Mouse (Mus musculus): ENCODE data around the gene Idua. TPM values are rescaled to one million over a fixed set of nuclear protein-coding genes. Genes with fewer than 3 reads are reported as not detected.

The Idua gene
- total RNA-seq, 2 experiments from 2014 or later, result 14.3 to 14.8 TPM

DNA sequence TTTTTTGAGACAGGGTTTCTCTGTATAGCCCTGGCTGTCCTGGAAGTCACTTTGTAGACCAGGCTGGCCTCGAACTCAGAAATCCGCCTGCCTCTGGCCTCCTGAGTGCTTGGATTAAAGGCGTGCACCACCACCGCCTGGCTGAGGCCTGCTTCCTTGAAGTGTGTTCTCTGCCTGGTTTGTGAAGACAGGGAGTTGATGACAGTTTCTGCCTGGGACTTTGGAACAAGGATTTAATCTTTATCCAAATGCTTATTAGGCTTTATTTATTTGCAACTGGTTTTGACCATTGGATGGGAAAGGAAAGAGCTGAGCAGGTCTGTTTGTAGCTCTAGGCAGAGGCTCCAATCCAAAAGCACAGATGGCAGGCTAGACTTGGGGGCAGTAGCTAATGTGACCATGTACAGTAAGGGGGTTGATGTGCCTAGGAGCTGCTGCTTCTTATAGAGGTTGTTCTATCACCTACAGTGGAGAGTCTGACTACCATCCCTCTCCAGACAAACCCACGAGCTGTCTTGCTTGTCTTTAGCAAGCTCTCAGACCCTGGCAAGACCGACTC is 18.2 kb downstream of the Idua start:
- DNase-seq (ENCODE audit: low spot score in 2 of 2), result no peak

DNA sequence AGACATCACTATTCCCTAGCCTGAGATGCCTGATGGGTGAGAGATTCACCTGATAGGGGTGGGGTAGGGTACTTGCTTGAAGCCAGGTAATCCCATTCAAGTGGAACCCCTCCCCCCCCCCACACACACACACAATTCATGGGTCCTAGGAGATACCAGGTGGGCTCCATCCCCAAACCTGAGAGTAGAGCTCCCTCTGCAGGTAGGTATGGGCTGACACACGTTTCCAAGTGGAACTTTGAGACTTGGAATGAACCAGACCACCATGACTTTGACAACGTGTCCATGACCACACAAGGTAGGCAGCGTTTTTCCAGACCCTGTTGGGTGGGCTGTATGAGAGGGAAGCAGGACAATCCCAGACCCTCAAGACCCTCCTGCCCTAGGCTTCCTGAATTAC is 19.8 kb downstream of the Idua start:
- no peak for DNase-seq (ENCODE audit: low spot score in 2 of 2)

DNA sequence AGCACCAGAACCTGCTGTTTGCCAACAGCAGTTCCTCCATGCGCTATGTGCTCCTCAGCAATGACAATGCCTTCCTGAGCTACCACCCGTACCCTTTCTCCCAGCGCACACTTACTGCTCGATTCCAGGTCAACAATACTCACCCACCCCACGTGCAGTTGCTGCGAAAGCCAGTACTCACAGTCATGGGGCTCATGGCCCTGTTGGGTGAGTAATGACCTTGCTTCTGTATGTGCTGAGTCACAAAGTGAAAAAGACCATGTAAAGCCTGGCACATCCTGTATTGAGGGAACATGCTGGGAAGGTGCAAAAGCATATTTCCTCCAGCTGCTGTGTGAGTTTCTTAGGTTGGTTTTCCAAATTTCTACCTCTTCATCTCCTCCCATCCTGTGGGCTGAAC is 20.7 kb downstream of the Idua start:
- no peak for DNase-seq (ENCODE audit: low spot score in 2 of 2)

DNA sequence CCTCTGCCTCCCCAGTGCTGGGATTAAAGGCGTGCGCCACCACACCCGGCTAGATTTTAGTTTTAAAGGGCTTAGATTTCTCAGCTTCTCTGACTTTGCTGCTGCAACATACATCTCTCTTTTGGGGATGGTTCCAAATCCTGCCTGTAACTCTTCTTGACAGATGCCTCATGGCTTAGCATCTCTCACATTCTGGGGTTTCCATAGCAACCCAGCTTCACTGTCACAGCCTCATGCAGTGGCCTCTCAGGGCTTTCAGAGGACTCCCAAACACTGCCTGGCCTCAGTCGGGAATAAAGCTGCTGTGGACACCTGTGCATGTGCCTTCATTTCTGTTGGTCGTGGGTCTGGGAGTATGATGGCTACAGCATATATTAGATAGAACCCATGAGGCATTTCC is 29.0 kb downstream of the Idua start:
- DNase-seq (ENCODE audit: low spot score in 2 of 2), result no peak

DNA sequence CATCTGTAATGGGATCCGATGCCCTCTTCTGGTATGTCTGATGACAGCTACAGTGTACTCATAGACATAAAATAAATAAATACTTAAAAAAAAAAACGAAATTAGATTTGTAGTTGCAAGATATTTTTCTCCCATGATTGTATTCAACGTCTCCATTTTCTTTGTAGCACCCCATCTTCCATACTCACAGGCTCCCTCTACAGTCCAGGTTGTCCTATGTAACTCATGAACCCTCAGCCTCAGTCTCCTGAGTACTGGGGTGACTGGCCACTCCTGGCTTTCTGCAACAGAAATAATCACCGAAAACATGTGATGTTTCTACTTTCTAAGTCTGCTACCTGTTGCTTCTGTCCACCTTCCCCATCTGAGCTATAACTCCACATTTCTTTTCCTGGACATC is 31.0 kb downstream of the Idua start:
- DNase-seq (ENCODE audit: low spot score in 2 of 2), result no peak

DNA sequence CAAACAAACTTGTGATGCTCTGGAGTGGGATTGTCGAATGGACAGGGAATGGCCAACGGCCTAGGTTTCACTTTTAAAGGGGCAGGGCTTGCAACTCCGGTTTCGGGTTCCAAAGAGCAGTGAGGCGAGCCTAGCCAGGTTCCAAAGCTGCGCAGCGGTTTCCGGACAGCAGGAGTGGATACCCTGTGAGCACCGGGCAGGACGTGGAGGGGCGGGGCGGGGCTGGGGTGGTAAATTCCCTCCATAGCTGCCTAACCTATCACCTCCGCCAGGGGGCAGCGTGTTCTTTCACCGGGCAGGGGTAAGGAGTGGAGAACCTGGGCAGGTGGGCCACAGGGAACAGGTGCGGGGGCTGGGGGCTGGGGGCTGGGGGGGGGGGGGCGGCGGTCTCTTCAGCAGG is 32.1 kb downstream of the Idua start, which contains the start of gene Fgfrl1:
TSS of gene Fgfrl1 (plus strand) at position 112 of the 400 bp plus-strand sequence.
- peak; percentile 65 to 78 for DNase-seq (ENCODE audit: low spot score in 2 of 2)

DNA sequence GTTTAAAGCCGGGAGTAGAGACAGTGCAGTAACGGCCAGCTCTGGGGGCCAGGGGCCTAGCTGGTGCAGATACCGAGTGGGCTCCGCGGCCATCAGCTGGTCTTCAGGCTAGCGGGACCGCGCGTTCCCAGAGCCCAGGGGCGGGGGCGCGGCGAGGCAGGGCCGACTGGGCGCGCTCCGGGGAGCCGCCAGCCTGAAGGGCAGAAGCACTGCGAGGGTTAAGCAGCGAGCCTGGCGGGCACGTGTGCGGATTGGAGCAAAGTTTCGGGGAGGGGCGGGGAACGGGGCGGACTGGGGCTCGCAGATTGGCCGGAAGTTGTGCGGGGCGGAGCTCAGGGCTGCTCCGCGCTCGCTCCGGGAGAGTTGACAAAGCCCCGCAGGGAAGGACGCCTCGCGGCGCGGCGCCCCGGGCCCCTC is 33.7 kb downstream of the Idua start:
- DNase-seq (ENCODE audit: low spot score in 2 of 2), result peak; percentile 72 to 78

DNA sequence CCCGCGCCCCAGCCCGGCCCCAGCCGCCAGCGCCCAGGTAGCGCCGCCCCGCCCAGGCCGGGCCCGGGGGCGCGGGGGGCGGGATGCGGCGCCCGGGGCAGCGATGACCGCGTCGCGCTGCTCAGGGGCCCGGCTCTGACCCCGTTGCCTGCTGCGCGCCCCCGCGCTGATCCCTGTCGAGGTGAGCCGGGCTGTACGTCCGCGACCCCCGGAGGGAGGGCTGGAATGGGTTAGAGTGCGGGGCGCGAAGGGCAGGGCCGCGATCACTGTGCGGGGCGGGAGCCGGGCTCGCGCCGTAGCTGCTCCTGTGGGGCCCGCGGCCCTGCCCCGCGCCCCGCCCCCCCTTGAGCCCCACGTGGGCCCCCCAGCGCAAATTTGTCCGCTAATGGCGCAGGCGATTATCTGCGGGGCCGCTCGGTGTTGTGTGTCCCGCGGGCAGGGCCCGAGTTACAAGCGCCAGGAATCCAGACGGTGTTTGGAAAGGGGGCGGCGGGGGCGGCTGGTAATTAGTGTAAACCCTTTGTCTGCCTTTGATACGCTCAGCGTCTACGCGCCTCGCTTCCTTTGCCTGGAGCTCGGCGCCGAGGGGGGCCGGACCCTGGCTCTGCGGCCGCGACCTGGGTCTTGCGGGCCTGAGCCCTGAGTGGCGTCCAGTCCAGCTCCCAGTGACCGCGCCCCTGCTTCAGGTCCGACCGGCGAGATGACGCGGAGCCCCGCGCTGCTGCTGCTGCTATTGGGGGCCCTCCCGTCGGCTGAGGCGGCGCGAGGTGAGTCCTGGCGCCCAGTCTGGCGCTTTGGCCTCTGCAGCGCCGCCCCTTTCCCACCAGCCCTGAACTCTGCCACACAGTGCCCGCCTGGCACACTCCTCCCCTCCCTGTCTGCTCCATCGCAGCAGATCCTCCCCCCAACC is 34.5 kb downstream of the Idua start:
- DNase-seq (ENCODE audit: low spot score in 2 of 2), result peak; percentile 44 to 56

DNA sequence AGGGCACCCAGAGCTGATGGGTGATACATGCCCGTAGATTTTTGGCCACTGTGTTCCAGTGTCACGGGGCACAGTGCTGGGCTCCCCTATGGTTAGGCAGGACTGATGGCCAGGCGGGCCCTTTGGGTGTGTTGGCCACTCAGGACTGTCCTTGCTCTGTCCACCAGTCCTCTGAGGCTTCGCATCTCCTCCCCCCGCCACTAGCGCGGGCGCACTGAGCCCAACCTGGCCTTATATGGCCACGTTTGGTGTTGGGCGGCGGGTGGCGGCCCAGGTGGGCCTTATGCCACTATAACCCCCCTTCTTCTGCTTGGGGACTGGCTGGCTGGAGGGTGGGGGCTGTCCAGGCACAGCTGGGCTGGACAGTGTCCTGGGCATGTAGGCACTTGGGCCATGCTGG is 35.7 kb downstream of the Idua start:
- no peak for DNase-seq (ENCODE audit: low spot score in 2 of 2)

DNA sequence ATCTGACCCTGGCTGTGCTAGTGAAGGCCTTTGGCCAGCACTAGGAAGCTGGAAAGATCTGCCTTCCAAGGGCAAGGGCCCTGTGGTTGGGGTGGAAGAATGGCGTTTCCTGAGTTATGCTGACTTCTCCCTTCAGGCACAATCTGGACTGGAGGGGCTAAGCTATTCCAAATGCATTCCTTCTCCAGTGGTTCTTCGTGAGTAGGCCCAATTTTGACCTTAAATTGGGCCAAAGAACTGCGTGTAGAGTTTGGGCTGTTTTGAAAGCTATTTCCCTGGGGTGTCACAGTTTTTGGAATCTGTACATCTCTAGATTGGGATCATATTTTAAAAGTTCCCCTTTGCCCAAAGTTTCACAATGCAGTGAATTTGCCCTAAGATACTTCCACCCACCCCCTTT is 36.4 kb downstream of the Idua start:
- DNase-seq (ENCODE audit: low spot score in 2 of 2), result no peak

DNA sequence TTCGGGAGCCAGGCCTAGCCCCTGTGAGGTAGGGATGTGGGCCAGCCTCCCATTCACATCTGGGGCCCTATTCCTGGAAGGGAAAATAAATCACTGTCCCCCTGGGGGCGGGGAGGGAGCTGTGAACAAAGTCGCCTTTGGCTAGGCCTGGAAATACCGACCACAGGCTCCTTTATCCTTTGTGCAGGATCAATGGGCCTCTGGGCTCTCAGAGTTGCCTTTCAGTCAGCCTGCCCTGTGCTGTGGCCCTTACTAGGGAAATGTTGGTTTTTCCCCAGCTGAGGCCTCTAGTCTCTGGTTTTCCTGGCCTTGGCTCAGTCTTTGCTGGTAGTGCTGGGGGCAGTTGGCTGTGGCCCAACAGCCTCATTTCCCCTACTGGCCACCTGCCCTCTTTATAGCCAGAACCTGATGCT is 37.2 kb downstream of the Idua start:
- no peak for DNase-seq (ENCODE audit: low spot score in 2 of 2)

DNA sequence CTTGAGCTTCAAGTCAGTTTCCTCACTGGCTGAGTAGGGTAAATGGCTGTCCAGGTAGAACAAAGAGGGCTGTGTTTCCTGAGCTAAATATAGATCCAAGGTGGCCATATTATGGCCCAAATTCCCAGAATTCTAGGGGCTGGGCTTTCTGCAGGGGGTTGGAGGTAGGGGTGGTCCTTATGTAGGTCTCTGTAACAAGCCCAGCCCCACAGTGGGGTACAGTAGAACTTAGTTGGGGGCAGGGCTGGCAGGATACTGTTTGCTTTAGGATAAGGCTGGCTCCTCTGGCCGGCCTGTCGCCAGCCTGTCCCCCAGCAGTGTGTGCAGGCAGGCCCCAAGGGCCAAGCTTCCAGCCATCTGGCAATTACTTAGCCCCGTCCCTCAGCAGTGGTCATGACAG is 40.2 kb downstream of the Idua start:
- no peak for DNase-seq (ENCODE audit: low spot score in 2 of 2)

DNA sequence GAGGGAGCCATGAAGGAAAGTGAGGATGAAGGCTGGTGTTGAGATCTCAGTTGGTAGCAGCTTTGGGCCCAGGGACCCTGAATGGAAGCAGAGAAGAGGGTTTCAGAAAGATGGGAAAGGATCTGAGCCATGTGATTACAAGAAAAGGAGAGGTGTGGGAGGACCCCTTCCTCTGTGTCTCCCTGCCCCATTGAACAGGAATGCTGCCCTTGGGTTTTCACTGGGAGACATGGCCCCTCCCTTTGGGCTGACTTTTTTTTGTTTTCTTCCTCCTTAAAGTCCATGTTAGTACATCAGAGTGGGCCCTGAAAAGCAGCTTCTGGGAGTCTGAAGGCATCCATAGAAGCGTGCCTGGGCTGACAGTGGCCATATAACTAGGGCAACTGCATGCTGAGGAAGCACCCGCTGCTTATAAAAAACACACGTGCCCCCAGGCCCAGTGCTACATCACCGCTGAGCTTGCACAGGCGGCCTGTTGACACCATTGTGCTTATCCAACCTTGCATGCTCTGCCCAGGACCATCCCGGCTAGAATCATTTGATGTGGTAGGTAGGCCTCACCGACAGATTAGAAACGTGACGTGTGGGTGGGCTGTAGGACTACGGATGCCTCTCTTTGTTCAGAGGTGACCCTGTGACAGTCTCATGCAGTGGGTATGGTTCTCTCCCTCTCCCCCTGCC is 41.4 kb downstream of the Idua start:
- DNase-seq (ENCODE audit: low spot score in 2 of 2), result no peak

DNA sequence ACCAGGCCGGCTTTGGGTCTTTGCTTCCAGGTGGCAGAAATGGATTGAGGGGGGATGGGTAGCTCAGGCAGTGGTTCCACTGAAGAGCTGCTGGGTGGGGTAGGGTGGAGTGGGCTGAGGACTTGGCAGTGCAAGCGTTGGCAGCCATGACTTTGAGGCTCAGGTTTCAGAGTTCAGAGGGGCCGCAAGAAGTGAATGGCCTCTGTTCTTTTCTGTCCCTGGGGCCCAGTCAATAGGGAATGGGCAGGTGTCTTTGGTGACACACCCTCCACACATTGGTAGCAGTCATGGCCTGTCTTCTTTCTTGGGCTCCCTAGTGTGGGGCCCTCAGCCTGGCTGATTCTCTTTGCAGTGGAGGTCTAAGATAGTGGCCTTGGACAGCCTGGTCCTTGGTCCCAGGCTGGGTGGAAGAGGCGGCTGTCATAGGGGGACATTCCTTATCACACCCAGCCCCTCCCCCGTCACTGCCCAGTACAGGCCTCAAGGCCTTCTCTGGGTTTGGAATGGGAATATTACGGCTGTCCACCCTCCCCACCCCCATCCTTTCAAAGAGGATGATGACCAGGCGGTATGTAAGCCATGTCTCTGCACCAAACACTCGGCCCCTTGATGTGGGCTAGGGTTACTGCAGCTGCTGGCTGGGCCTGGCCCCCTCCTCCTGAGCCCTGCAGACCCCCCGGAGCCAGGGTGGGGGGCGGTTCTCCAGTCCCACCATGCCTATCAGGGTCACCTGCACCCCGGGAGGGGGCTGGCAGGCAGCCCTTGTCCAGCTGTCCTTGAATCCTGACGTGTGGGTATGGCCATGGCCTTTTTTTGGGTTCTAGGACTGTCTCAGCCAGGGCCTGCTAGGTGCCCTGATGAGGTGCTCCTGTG is 43.9 kb downstream of the Idua start:
- DNase-seq (ENCODE audit: low spot score in 2 of 2), result no peak

DNA sequence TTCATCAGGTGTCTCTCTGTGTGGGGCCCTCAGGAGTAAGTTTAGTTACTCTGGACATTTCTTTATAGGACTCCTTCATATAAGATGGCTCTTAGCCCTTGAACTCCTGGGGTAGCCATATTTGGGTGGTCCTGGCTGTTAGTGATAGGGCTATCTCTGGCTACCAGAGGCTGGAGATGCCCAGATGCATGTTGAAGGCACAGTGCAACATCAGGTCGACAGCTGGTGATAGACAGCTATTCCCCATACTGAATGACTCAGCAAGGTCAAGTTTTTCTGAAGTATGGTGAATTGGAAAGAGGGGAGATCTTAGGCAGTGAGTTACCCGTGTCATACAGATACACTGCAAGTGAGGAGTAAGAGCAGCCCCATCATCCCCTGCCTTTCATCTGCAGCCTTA is 47.6 kb downstream of the Idua start:
- DNase-seq (ENCODE audit: low spot score in 2 of 2), result no peak

DNA sequence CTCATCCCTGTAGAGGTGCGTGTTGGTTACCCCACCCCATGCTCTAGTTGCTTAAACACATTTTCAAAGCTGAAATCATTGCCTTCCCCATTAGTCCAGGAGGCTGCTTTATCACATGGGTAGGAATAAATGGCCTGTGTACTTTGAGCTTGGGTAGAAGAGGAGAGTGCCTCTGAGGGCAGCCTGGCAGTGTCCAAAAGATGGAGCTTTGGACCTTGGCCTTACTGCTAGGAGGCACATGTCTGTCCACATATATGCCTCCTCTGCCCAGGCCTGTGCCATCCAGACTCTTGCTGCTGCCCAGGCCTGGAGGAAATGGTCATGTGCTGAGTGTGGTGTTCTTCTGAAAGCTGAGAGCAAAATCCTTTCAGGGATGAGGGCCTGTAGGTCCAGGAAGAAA is 48.3 kb downstream of the Idua start:
- DNase-seq (ENCODE audit: low spot score in 2 of 2), result no peak

DNA sequence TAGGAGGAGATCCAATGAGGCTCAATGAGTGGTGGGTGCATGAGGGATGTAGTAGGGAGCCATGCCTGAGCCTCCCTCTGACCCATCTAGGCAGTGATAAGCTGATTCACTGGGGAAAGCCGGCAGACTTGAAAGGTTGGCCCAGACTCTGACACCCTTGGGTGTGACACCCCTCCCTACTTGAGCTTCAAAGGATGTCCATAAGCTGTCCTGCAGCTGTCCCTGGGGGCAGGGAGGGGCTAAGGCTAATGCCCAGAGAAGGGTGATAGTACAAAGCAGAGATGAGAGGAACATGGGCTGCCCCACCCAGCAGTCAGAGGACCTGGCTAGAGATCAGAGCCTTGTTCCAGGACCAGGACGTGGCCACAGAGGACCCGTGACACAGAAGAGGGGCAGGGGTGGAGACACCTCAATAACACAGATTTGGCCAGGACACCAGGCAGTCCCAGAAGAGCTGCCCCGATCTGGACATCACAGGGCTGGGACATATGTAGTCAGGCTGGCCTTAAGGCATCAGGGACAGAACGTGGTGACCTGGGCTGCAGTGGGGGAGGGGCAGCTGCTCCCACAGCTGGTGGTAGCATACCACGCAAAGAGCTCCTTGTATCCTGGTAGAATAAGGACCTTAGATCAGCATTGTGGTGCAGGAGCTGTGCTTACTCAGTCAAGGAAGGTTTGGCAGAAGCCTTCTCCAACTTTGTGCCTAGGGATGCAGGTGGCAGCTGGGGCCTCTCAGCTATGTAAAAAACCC is 49.0 kb downstream of the Idua start:
- no peak for DNase-seq (ENCODE audit: low spot score in 2 of 2)

DNA sequence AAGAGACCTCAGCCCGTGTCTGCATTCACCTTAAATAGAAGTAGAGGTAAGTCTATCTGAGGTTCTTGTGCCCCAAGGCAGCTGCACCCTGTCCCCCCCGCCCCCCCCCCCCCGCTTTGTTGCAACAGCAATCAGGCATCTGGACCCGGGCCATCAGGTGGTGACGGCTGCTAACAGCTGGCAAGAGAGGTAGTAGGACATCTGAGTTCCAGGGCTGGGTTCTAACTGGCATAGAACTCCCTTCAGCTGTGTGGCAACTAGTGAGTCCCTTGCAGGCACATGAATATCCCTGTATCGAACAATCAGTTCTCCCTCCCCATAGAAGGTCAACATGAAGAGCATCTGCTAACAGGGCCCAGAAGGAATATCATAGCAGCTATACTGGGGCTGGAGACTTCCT is 51.8 kb downstream of the Idua start:
- DNase-seq (ENCODE audit: low spot score in 2 of 2), result no peak

DNA sequence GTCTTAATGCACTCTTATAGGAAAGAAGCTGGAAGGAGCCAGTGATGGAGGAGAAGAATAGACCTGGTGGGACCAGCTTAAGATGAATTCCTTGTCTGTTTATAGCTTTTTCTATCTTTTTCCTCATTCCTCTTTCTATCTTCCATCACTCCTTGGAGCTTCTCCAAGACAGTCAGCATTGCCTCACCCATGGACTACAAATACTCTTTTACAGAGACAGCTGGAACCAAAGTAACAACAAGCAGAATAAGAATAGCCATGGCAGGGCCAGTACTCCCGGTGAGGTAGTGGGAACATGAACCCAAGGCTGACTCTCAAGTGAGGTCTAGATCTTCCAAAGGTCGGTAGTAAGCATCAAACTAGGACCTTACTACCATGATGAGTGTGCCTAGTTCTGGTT is 53.0 kb downstream of the Idua start:
- DNase-seq (ENCODE audit: low spot score in 2 of 2), result no peak

DNA sequence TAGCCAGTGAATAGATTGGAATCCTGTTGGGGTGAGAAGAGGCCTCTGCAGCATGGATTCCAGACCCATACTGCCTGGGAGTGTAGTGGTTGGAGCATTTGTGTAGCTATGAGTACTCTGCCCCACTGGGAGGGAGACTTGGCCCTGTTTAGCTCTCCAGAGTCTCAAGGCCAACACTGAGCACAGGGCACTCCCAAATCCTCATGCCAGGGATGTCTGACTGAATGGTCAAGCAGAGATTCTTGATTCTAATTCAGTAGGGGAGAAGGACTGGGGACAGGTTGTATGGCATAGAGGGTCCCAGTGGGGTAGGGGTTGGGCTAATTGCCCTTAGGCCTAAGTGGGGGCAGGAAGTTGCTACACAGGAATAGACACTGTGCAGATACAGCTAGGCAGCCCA is 53.6 kb downstream of the Idua start:
- DNase-seq (ENCODE audit: low spot score in 2 of 2), result no peak

Measured in adrenal gland, adult 18-20 months (tissue).